Mouse (Mus musculus) cerebellum, postnatal 14 days (tissue): ENCODE measurements around the gene Gng7.

Experiments
- DNase-seq, 2 experiments: peaks; one replicate each; pipeline ENCODE4 v3.0.0; 2021; ENCODE audit warnings: mixed read lengths in 2 of 2

The Gng7 gene

DNA sequence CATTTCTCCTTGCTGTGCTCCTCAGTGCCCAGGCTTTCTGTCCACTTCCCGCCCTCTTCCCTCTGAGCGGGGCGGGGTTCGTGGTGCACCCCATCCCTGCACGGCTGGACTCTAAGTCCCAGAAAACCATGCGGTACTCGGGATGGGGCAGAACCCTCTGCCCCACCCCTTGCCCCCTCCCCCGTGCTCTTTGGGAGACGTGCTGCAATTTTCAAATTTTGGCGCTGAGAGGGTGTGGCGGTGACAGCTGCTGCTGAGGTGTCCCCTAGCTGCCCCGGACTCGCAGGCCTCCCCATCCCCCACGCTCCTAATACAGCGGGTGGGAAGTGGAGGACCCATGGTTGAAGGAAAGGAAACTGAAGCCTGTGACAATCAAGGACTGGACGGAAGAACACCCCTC is 92.8 kb downstream of the Gng7 start:
- no peak for DNase-seq

DNA sequence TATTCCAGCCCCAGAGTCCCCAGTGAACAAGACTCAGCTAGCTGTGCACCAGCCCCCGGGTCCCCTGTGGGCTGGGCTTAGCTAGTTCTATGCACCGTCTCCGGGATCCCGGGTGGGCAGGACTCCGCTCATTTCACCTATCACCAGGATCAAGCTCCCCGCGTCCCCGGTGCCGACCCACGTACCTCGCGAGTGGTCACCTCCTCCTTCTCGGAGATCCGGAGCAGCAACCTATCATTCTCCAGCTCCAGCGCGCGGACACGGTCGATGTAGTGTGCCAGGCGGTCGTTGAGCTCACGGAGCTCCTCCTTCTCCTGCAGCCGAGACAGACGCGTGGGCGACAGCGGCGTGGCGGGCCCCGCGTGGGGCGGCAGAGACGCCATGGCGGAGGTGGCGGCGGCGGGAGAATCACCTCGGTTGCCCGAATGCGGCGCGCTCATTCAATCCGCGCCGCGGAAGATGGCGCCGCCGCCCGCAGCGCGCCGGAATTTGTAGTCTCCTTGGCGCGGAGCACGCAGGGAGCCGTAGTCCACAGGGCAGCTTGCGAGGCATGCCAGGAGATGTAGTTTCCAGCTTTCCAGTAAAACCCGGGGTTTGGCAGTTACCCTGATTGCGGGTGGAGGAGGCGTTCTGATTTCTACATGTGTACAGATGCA is 96.8 kb downstream of the Gng7 start, which contains the start of gene Lmnb2:
TSS of gene Lmnb2 (minus strand) at position 467 of the 656 bp plus-strand sequence.
- peak; percentile 90 to 92 for DNase-seq

DNA sequence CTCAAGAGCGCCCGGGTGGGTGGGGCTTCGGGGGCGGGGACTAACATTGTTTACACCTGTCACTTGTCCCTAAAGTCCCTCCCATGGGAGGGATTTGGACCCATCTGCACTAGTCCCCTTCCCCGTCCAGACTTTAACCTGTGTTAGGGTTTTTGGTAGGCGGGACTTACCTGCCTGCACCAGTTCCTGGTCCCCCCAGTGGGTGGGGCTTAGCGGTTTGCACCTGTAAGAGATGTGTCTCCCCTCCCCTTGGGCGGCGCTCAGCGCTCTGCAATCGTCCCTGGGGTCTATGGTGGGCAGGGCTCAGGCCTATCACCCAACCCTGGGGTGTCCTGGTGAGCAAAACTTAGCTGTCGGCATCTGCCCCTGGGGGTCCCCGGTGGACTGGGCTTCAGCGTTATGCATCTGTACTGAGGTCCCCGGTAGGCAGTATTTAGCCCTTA is 97.4 kb downstream of the Gng7 start:
- DNase-seq = peak in 1 of 2 experiments; percentile 66

DNA sequence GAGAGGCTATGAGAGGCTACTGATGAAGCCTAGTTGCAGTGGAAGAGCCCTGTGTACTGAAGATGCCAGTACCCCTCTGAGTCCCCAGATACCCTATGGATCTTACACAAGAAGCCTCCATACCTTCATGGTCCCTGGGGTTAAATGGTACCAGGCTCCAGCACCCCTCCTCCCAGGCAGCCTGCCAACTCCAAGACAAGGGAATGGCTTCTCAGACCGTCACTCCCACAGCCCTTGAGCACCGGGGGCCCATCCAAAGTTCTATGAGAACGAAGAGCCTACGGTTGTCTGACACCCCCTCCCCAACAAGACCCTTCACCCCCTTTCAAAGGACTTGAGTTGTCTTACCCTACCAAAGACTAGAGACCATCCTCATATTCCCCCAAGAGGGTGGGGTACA is 99.0 kb downstream of the Gng7 start:
- peak in 1 of 2 experiments; percentile 51 for DNase-seq

DNA sequence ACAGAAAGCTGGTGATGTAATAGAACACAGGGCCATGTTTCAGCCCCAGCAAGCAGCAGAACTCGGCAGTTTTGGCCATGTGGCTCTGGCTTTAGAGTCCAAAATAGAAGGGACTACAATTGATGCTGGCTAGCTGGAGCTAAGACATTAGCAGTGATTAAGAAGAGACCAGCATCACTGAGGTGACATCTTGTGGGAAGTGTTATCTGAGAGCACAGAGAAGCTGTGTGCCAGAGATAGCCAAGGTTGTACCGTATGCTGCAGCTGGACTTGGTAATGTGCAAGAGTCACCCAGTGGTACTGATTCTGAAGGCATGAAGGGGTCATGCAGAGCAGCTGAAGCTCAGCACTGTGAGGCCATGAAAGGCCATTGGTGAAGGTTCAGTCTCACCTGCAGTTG is 99.5 kb downstream of the Gng7 start:
- DNase-seq = no peak

DNA sequence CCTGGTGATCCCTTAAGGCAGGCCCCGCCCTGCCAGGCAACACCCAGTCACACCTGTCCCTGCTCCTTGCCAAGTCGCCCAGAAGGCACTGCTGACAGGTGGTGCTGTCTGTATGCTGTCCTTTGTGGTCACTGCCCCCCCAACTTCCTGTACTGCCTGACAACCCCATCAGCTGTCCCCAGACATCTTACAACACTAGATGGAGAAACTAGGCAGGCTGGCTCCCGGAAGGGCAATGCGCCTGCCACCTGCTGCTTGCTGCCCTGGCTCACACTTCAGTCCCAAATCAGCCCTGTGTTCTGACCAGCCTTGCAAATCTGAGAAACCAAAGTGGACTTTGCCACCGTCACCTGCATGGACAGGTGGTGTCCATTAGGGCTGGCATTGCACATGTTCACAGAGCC is 100.5 kb downstream of the Gng7 start:
- peak; percentile 76 to 81 for DNase-seq

DNA sequence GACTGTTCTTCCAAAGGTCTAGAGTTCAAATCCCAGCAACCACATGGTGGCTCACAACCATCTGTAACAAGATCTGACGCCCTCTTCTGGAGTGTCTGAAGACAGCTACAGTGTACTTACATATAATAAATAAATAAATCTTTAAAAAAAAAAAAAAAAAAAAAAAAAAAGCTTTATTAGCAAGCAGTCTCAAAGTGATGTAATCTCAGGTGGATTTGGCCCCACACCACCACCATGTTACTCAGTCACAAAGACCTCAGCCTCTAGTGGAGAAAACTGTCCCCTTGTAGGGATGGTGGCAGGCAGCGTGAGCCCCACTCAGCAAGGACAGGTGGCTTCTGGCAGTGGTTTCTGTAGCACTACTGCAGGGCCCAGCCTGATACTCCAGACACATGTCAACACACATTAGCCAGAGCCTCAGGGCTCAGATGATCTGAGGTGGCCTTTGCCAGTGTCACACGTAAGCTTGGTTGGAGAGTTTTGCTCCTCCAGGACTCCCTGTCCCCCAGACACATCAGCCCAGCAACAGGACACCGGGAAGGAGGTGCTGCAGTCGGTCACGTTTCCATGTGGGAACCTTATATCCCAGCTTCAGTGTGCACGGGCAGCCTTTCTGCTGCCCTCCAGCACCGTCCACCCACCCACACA is 101.3 kb downstream of the Gng7 start:
- DNase-seq = no peak

DNA sequence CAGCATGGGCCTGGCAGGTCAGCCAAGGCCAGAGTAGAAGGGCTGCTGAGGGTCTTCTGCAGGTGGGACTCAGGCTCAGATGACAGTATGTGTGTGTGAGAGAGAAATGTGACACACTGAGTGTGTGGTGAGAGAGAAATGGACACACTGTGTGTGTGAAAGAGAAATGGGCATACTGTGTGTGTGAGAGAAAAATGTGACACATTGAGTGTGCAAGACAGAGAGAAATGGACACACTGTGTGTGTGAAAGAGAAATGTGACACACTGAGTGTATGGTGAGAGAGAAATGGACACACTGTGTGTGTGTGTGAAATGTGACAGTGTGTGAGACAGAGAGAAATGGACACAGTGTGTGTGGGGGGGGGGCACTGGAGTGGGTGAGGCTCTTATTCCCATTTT is 102.9 kb downstream of the Gng7 start:
- DNase-seq = no peak

DNA sequence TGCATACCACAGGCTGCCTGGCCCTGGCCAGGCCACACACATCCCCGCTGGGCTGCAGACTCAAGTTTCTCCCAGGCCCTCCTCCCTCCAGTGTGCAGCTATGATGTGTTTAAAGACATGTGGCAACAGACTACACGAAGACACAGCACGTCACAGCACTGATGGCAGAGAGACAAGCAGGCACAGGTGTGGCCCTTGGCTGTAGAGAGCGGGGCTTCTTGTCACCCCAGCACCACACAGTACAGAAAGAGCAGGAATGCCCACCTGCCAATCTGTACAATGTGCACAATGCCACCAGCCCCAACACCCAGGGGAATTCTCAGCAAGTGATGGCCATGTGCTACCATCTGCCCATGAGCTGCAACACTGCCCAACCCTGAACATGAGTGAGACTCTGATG is 103.4 kb downstream of the Gng7 start:
- no peak for DNase-seq

DNA sequence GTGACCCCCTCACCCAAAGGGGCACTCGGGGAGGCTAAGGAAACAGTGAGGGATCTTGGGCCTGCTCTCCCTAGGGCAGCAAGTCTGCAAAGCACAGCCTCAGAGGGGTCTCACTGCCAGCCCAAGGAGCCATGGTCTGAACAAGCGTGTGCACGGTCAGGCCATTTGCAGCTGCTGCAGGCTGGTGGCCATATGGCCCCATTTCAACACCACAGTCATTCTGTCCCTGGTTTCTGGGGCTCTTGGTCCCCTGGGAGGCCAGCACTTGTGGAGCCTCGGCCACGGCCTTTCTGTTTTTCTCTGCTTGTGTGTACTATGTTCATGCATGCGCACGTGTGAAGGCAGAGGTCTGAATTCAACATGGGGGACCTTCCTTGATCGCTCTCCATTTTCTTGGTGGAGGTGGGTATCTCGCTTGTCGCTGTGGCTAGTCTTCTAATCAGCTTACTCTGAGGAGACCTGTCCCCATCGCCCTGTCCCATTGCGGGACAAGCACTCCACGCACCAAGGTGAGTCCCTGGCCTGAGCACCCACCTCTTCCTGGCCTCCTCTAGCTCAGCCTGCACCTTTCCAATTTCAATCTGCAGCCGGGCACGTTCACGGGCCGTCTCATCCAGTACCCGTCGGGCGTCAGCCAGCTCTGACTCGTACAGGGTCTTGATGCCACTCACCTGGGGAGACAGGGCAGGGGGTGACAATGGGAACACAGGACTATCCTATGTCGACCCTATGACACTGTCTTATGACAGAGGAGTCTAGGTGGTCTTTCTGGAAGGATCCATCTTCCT is 105.2 kb downstream of the Gng7 start:
- DNase-seq = no peak

DNA sequence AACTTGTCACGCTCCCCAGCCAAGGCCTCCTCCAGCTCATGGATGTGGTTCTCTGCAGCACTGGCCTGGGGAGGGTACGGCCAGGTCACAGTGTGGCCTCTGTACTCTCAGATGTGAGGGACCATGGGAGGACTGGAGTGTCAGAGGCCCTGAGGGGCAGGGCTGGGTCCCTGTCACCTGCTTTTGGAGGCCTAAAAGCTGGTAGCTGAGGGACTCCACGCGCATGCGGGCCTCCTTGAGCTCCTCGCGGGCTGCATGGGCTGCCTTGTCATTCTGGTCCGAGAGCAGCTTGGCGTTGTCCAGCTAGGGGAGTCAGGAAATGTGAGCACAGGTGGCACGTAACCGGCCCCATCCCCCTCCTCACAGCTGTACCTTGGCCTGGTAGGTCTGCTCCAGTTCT is 110.0 kb downstream of the Gng7 start:
- DNase-seq = no peak

DNA sequence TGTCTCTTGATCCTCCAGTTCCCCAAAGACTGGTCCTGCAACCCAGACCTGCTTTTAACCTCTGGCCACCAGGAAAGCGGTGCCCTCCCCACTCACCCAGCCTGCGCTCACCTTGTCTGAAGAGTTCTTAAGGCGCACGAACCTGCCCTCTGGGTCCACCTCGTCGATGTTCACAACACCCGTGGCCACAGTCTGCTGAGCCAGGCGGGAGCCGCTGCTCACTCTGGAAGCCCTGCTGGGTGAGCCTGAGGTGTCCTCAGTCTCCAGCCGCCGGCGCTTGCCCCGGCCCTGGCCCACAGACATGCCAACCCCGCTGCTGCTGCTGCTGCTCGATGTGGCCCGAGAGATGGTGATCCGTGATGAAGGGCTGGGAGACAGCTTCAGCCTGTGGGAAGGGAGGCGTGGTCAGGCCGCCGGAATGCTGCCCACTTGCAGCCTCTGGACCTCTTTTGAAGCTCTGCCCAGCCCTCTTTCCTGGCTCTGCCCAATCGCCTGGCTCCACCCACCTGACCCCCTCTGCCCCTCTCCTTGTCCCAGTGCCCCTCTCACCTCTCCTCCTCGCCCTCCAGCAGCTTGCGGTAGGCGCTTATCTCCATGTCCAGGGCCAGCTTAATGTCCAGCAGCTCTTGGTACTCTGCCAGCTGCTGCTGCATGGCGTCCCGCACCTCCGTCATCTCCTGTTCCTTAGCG is 110.6 kb downstream of the Gng7 start:
- DNase-seq = no peak

DNA sequence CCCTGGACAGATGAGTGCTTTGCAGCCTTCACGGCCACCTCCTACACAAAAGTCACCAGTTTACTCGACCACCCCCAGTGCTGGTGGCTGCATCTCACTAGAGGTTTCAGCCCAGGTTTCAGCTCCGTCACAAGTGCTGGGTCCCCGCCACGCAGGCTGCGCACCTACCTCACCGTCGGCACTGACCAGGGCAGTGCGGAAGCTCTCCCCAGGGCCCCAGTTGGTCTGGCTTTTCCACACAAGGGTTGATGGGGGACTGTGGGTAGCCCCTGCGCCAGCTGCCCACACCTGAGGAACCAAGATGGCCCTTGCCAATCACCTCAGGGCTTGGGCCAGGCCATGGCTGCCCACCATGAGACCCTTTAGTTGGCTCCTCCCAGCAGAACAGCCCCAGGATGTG is 111.5 kb downstream of the Gng7 start:
- no peak for DNase-seq

DNA sequence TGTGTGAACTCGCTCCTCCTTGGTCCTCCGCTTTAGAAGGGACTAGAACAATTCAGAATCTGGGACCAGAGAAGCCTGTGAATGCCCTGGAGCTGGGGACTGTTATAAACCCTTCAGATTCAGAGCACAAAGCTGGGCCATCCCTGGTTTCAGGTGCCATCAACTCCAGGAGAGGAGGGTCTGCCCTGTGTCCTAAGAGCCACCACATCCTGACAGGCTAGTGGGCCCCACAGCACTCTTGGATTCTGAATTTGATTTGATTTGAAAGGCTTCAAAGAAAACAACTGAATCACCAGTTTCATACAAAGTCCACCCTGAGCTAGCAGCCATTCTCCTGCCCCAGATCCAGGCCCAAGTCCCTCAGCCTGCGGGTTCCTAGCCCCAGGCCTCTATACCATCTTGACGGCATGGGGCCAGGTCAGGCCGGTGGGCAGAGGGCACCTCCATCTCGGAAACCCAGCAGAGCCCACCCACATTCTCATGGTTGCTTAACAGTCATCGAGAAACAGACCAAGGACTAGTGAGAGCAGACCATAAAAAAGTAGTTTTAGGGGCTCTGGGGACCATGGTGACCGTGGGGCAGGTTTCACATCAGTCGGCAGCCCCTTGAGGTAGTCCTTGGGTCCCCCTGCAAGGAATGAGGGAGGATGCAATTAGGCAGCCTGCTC is 112.3 kb downstream of the Gng7 start:
- no peak for DNase-seq

DNA sequence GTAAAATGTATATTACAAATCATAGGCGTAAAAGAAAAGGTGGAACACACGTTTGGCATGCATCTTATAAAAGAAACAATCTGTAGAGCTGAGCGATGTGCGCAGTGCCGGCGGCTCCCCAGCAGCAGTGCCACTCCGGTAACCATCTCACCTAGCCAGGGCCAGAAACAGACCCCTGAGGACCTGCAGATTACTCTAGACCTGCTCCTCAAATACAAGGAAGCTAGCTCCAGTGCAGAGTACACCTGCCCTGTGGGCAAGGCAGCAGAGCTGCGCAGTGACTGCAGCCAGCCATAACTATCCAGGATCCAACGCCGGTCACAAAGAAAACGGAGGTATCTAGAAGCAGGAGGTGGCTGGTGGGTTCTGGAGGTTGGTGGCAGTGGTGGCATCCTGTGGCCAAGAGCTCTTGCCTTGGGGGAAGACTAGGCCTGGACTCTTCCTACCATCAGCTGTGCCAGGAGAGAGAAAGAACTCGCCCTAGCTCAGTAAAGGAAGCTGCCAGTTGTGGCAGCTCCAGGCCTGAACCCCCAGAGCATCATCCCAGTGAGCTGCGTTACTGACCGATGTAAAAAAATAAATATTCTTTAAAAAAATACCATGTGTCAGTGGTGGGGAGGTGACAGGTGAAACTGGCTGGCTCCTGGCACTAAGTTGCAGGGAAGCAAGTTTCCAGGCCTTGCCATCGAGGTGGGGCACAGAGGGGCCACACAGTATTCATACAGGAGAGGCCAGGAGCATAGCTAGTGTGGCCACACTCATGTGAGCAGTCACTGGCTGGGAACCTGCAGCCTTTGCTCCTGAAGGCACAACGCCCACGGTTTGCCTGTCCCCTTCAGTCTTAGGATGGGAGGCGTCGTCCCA is 113.1 kb downstream of the Gng7 start:
- DNase-seq = no peak

DNA sequence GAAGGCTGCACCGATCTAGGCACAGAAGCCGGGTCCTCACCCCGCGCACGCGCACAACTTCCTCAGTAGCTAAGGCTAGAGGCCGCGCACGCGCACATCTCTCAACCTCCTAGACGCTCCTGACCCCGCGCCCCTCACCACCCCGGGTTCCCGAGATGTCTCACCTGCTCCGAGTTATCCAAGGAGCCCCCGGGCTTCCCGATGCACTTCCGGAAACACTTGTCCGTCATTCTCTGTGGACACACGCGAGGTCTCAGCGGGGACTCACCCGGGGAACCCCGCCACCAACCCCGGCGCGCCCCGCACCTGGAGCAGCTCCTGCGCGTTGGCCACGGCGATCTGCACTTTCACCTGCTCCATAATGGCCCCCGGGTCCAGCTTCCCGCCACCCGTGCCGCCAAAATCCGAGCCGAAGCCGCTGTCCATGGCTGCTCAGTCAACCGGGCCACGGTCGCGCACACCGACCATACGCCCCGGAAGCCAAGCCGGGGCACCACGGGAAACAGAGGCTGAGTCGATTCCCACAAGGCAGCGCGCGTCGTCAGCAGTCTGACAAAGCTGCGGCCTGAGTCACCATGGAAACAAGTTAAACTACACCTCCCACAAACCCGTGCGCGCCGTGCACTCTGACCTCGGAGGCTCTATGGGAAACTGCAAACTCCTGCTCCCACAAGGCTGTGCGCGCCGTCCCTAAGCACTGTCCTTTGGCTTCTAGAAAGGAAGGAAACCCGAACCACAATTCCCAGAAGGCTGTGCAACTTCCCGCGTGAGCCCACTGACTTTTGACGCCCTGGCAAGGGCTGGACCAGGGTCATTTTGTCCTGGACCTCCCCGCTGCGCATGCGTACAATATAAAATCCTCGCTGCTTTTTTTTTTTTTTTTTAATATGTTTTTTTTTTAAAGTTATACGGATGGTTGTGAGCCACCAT is 114.2 kb downstream of the Gng7 start, which contains the start of gene Timm13:
TSS of gene Timm13 (minus strand) at position 652 of the 930 bp plus-strand sequence.
- DNase-seq = peak; percentile 97

DNA sequence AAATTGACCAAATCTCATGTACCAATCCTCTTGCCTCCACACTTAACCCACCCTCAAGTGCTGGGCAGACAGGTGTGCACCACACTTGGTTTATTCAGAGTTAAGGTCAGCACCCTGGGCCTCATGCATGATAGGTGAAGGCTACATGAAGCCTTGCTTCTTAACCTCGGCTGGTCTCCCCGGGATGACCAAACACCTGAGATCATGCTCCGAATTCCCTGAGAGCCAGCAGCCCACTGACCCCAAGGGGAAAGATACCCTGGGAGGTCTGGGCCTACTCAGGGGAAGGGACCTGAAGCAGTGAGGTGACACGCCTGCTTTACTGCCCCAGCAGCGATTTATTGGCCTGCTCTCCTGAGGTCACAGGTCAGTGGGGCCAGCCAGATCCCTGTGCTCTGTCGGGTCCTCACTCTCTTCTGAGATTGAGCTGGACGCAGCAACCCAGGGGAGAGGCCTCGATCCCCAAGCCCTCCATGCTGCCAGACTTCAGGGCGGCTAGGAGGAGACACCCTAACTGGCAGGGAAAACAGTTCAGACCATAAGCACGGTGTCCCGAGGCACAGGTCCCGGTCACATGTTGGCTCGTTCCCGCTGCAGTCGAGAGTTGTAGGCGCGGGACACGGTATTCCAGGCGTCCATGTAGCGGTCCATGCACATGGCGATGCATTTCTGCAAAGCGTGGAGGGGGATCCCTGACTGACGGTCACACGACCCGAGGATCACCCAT is 115.0 kb downstream of the Gng7 start:
- DNase-seq = peak; percentile 45 to 47

DNA sequence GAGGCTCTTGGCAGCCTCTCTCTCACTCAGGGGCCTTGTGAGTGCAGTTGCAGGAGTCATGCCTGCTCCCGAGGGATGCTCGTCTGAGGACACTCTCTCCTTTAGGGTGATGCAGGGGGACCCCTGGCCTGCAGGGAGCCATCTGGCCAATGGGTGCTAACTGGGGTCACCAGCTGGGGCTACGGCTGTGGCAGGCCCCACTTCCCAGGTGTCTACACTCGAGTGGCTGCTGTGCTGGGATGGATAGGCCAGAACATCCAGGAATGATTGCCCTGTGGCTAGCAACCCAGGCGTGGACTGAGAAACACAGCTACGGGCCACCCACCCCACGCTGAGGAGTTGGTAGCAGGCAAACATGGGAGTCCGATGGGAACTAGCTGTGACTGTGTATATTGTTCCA is 115.7 kb downstream of the Gng7 start:
- no peak for DNase-seq
